Mouse (Mus musculus) stomach, embryonic 16.5 days (tissue): ENCODE data around the gene Snrnp70. TPM values are rescaled to one million over a fixed set of nuclear protein-coding genes. Genes with fewer than 3 reads are reported as not detected.

Source experiments
- polyA plus RNA-seq: library from polyadenylated mRNA; unstranded; fragments of >200 nt; fragmentation: Nextera tagmentation; extraction: Ambion mirVana; gene quantifications from 2 replicates; pipeline ENCODE4 v1.2.1, GENCODE M21; 2015

Snrnp70 gene
- polyA plus RNA-seq, 1 experiment from 2014 or later = 162 TPM

Other genes with a start within 250 kb of the Snrnp70 start
- 81.0 and 81.9 TPM in 2 replicates for gene Pih1d1, start 241.4 kb downstream of the Snrnp70 start, polyA plus RNA-seq
- 39.5 and 49.2 TPM in 2 replicates for gene Aldh16a1, start 241.2 kb downstream of the Snrnp70 start, polyA plus RNA-seq
- gene Slc17a7, start 231.8 kb downstream of the Snrnp70 start, polyA plus RNA-seq = 0.15 and 0.22 TPM in 2 replicates
- gene Gfy, start 216.2 kb downstream of the Snrnp70 start, polyA plus RNA-seq = not detected in 2 replicates
- gene Pth2, start 214.7 kb downstream of the Snrnp70 start, polyA plus RNA-seq = not detected in 2 replicates
- 0.55 and 1.5 TPM in 2 replicates for gene Ccdc155, start 190.8 kb downstream of the Snrnp70 start, polyA plus RNA-seq
- gene Dkkl1, start 183.6 kb downstream of the Snrnp70 start, polyA plus RNA-seq = 2.1 and 4.9 TPM in 2 replicates
- 93.9 and 101 TPM in 2 replicates for gene Tead2, start 180.0 kb downstream of the Snrnp70 start, polyA plus RNA-seq
- gene Cd37, start 156.6 kb downstream of the Snrnp70 start, polyA plus RNA-seq = 2.7 and 5.0 TPM in 2 replicates
- gene Slc6a16, start 154.7 kb downstream of the Snrnp70 start, polyA plus RNA-seq = not detected in 2 replicates
- not detected in 2 replicates for gene Slc6a21, start 118.2 kb downstream of the Snrnp70 start, polyA plus RNA-seq
- 30.1 and 32.2 TPM in 2 replicates for gene Trpm4, start 62.0 kb downstream of the Snrnp70 start, polyA plus RNA-seq
- gene Hrc, start 60.5 kb downstream of the Snrnp70 start, polyA plus RNA-seq = 1.0 and 3.1 TPM in 2 replicates
- 5.5 and 6.3 TPM in 2 replicates for gene Ppfia3, start 28.7 kb downstream of the Snrnp70 start, polyA plus RNA-seq
- 4.6 and 5.5 TPM in 2 replicates for gene Lin7b, start 25.2 kb downstream of the Snrnp70 start, polyA plus RNA-seq
- 0.09 TPM in 1 of 2 replicates, not detected in the other for gene Kcna7, start 9.9 kb upstream of the Snrnp70 start, polyA plus RNA-seq
- gene Ntf5, start 18.0 kb upstream of the Snrnp70 start, polyA plus RNA-seq = 1.3 and 1.6 TPM in 2 replicates
- gene Lhb, start 25.1 kb upstream of the Snrnp70 start, polyA plus RNA-seq = not detected in 2 replicates
- 46.3 and 47.3 TPM in 2 replicates for gene Gys1, start 39.1 kb upstream of the Snrnp70 start, polyA plus RNA-seq
- 115 and 118 TPM in 2 replicates for gene Ruvbl2, start 42.4 kb upstream of the Snrnp70 start, polyA plus RNA-seq
- gene Ftl1, start 64.1 kb upstream of the Snrnp70 start, polyA plus RNA-seq = 4,462 and 4,467 TPM in 2 replicates
- 116 and 142 TPM in 2 replicates for gene Bax, start 71.2 kb upstream of the Snrnp70 start, polyA plus RNA-seq
- gene Tulp2, start 86.1 kb upstream of the Snrnp70 start, polyA plus RNA-seq = 1.4 and 1.5 TPM in 2 replicates
- gene Gm45808, start 91.1 kb upstream of the Snrnp70 start, polyA plus RNA-seq = not detected in 2 replicates
- gene Dhdh, start 93.1 kb upstream of the Snrnp70 start, polyA plus RNA-seq = 2.0 and 2.2 TPM in 2 replicates
- gene Nucb1, start 114.7 kb upstream of the Snrnp70 start, polyA plus RNA-seq = 229 and 262 TPM in 2 replicates
- gene Ppp1r15a, start 130.5 kb upstream of the Snrnp70 start, polyA plus RNA-seq = 25.5 and 31.2 TPM in 2 replicates
- 2.7 and 3.9 TPM in 2 replicates for gene Plekha4, start 130.6 kb upstream of the Snrnp70 start, polyA plus RNA-seq
- gene Hsd17b14, start 159.2 kb upstream of the Snrnp70 start, polyA plus RNA-seq = 2.9 and 4.8 TPM in 2 replicates
- 95.7 and 109 TPM in 2 replicates for gene Bcat2, start 174.4 kb upstream of the Snrnp70 start, polyA plus RNA-seq
- gene Fgf21, start 219.7 kb upstream of the Snrnp70 start, polyA plus RNA-seq = 0.28 and 0.32 TPM in 2 replicates
- gene Fut1, start 221.5 kb upstream of the Snrnp70 start, polyA plus RNA-seq = 1.2 and 1.5 TPM in 2 replicates
- 0.15 TPM in 1 of 2 replicates, not detected in the other for gene Izumo1, start 226.1 kb upstream of the Snrnp70 start, polyA plus RNA-seq
- gene Rasip1, start 231.7 kb upstream of the Snrnp70 start, polyA plus RNA-seq = 3.3 and 4.4 TPM in 2 replicates
- gene Mamstr, start 244.2 kb upstream of the Snrnp70 start, polyA plus RNA-seq = 10.9 and 14.2 TPM in 2 replicates